Mouse (Mus musculus) CD4-positive, CD25-positive, alpha-beta regulatory T cell, adult 9 weeks (primary cell): ENCODE measurements around the gene Cpa1. TPM values are rescaled to one million over a fixed set of nuclear protein-coding genes. Genes with fewer than 3 reads are reported as not detected.

Source experiments
- polyA plus RNA-seq: library from polyadenylated mRNA; unstranded; fragments of 100-300 nt; shearing (Covaris generic); gene quantifications from one replicate; pipeline ENCODE4 v1.2.1, GENCODE M21; 2017

Cpa1 gene
- polyA plus RNA-seq: not detected

GRCm38 (mm10) chr6:30638674-30639268 is at the start of gene Cpa1:
Cpa1 (plus strand) TSS chr6:30639218.

GRCm38 (mm10) chr6:30610710-30611109 is 28.3 kb upstream of the Cpa1 start, which contains the start of gene Cpa5:
Cpa5 (plus strand) TSS chr6:30611010.

DNA sequence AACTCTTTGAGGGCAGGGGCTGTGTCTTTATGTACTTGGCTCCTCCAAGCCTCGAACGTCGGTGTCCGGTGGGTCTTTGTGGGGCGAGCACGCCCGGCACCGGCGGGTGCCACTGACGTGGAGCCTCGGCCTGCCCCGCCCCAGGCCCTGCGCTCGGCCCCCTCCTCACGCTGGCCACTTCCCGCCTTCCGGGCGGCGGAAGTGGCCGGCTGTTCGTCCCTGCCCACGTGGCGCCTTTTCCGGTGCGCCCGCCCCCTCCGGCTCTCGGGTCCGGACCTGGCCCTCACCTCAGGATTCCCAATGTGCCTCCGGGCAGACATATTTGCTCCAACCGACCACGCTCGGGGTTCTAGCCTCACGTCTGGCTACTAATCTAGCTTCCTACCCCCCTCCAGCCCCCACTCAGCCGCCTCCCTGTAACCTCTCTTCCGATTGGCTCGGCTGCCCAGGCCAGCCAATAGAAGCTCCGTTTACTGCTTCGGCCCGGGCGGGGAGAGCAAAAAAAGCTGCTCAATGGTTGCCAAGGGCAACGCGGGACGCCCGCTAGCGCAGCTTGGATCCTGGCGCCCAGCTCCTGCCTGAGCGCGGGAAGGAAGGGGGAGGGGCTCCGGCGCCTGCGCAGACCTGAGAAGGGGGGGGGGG is 54.5 kb downstream of the Cpa1 start, which contains the start of gene Cep41:
Gene Cep41, minus strand, starts transcription at position 400 of the 642 bp plus-strand sequence.

Other genes with a start within 250 kb of the Cpa1 start
- gene Zc3hc1, start 248.2 kb upstream of the Cpa1 start, polyA plus RNA-seq: 44.5 TPM
- 2.3 TPM for gene Klhdc10, start 237.3 kb upstream of the Cpa1 start, polyA plus RNA-seq
- gene Tmem209, start 129.4 kb upstream of the Cpa1 start, polyA plus RNA-seq: 76.6 TPM
- gene Ssmem1, start 129.4 kb upstream of the Cpa1 start, polyA plus RNA-seq: not detected
- not detected for gene Cpa2, start 97.6 kb upstream of the Cpa1 start, polyA plus RNA-seq
- not detected for gene Cpa4, start 70.8 kb upstream of the Cpa1 start, polyA plus RNA-seq
- not detected for gene Cpa5, start 28.2 kb upstream of the Cpa1 start, polyA plus RNA-seq
- 13.4 TPM for gene Cep41, start 54.5 kb downstream of the Cpa1 start, polyA plus RNA-seq
- gene Mest, start 84.3 kb downstream of the Cpa1 start, polyA plus RNA-seq: 1.1 TPM